Mouse (Mus musculus): ENCODE data around the gene Gmpr2. TPM values are rescaled to one million over a fixed set of nuclear protein-coding genes. Genes with fewer than 3 reads are reported as not detected.

The Gmpr2 gene
- total and polyA plus RNA-seq, 3 experiments: 24.7 to 40.5 (median 30.8) TPM

DNA sequence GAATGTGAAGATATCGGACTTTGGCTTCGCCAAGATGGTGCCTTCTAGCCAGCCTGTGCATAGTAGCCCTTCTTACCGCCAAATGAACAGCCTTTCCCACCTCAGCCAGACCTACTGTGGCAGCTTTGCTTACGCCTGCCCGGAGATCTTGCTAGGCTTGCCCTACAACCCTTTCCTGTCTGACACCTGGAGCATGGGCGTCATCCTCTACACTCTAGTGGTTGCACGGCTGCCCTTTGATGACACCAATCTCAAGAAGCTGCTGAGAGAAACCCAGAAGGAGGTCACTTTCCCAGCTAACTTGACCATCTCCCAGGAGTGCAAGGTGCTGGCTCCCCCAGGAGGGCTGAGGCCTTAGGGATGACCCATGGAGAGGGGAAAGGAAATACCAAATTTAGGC, 20.2 kb upstream of the Gmpr2 start:
- TF ChIP-seq TAL1 (conservative IDR thresholded peaks at IDR 0.05; ENCODE audit: low read depth, low read length): no peak
- TF ChIP-seq GATA2 (IDR thresholded peaks at IDR 0.05; ENCODE audit: borderline replicate concordance, low read depth, low read length): no peak
- no peak for TF ChIP-seq CTCF (IDR thresholded peaks at IDR 0.05; ENCODE audit: low read depth, low read length)
- no peak for TF ChIP-seq GATA1 (IDR thresholded peaks at IDR 0.05; ENCODE audit: borderline replicate concordance, low read length)
- TF ChIP-seq POLR2AphosphoS5 (IDR thresholded peaks at IDR 0.05; ENCODE audit: insufficient replicate concordance, low read depth, low read length): no peak
- Histone ChIP-seq H3K27me3 (ENCODE audit: insufficient read depth, low read length) (no peaks in the 10 kb centered on the region), H3K4me3 (ENCODE audit: low read depth, low read length) (no peak overlapping the region), H3K9me3 (replicated peaks) (no peaks in the 10 kb centered on the region), H3K4me1 (ENCODE audit: insufficient read depth, low read depth, low read length) (peaks cover 9% of the 10 kb centered on the region), H3K36me3 (replicated peaks) (peaks cover 30% of the 10 kb centered on the region)
- DNase-seq (ENCODE audit: low spot score) (no peak), ATAC-seq (ENCODE audit: extremely low read depth, insufficient number of reproducible peaks, low FRiP score, poor library complexity, severe bottlenecking) (no peak)

DNA sequence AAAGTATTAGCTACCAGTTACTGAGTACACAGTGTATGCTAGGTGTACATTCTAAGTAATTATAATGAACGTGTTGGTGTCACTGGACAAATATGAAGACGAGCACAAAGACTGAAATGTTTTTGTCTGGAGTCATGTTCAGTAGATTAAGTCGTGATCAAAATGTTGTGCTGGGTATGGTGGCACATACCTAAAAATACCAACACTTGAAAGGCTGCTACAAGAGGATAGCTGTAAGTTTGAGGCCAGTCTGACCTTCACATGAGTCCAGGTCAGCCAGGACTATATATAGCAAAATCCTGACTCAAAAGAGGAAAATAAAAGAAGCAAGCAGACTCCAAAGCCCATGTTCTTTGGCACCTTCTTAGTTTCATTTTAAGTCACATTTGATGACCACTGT, 14.8 kb upstream of the Gmpr2 start:
- Histone ChIP-seq H3K4me3 (ENCODE audit: low read depth, low read length) (no peak overlapping the region), H3K4me1 (ENCODE audit: insufficient read depth, low read depth, low read length) (peaks cover 22% of the 10 kb centered on the region), H3K36me3 (replicated peaks) (peaks cover 36% of the 10 kb centered on the region), H3K9me3 (replicated peaks) (no peaks in the 10 kb centered on the region), H3K27me3 (ENCODE audit: insufficient read depth, low read length) (no peaks in the 10 kb centered on the region)
- DNase-seq (ENCODE audit: low spot score): no peak
- TF ChIP-seq GATA1 (IDR thresholded peaks at IDR 0.05; ENCODE audit: borderline replicate concordance, low read length): no peak
- TF ChIP-seq GATA2 (IDR thresholded peaks at IDR 0.05; ENCODE audit: borderline replicate concordance, low read depth, low read length): no peak
- no peak for TF ChIP-seq CTCF (IDR thresholded peaks at IDR 0.05; ENCODE audit: low read depth, low read length)
- TF ChIP-seq POLR2AphosphoS5 (IDR thresholded peaks at IDR 0.05; ENCODE audit: insufficient replicate concordance, low read depth, low read length): no peak
- TF ChIP-seq TAL1 (conservative IDR thresholded peaks at IDR 0.05; ENCODE audit: low read depth, low read length): no peak
- no peak for ATAC-seq (ENCODE audit: extremely low read depth, insufficient number of reproducible peaks, low FRiP score, poor library complexity, severe bottlenecking)

DNA sequence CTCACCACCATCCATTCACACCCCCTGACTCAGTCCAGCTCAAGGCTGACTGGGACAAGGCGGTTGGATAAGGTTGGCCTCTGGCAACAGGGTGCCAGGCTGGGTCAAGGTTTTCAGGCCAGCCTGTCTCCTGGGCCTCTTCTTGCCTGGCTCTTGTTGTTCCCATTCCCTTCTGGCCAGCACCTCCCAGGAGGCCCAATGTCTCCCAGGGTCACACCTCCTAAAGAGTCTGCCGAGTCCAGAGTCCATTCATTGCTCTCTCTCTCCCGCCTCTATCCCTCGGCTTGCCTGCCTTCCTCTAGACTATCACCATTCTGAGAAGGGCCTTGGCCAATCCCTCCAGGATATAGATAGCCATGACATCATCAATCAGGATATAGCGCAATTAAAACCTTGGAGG, 13.7 kb upstream of the Gmpr2 start:
- Histone ChIP-seq H3K4me3 (ENCODE audit: low read depth, low read length) (no peak overlapping the region), H3K27me3 (ENCODE audit: insufficient read depth, low read length) (no peaks in the 10 kb centered on the region), H3K36me3 (replicated peaks) (peaks cover 46% of the 10 kb centered on the region), H3K9me3 (replicated peaks) (no peaks in the 10 kb centered on the region), H3K4me1 (ENCODE audit: insufficient read depth, low read depth, low read length) (peaks cover 22% of the 10 kb centered on the region)
- no peak for ATAC-seq (ENCODE audit: extremely low read depth, insufficient number of reproducible peaks, low FRiP score, poor library complexity, severe bottlenecking)
- DNase-seq (ENCODE audit: low spot score): no peak
- TF ChIP-seq GATA1 (IDR thresholded peaks at IDR 0.05; ENCODE audit: borderline replicate concordance, low read length) (no peak), CTCF (IDR thresholded peaks at IDR 0.05; ENCODE audit: low read depth, low read length) (no peak), GATA2 (IDR thresholded peaks at IDR 0.05; ENCODE audit: borderline replicate concordance, low read depth, low read length) (no peak), POLR2AphosphoS5 (IDR thresholded peaks at IDR 0.05; ENCODE audit: insufficient replicate concordance, low read depth, low read length) (no peak), TAL1 (conservative IDR thresholded peaks at IDR 0.05; ENCODE audit: low read depth, low read length) (no peak)

DNA sequence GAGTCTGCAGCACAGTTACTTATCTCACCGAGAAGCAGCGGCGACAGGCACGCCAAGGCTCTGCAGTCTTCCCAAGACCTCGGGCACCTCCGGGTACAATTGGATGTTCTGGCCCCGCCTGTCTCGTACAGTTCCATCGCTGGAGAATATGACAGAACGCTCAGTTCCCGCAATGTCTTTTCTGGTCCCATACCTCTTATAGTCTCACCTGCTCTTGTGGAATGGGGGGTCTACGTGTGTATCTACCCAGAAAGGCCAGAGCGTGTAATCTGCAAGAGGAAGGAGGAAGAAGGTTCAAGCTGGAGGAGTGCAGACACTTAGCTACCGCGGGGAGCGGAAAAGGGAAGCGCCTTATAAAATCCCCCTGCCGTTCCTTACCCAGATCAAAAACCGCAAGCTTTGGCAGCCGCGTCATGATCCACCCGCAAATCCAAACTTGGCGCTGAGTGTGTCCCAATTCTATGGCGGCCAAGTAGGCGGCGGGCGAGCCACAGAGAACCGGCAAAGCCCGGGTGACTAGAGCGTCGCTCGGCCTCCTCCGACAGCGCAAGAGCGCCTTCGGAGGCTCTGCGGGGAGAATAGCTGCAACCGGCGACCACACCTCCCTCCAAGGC, 11.7 kb upstream of the Gmpr2 start, which contains the start of gene Mdp1:
Gene Mdp1 (minus strand): TSS at position 549 of the 614 bp plus-strand sequence.
- peak within 1 kb of the TSS; percentile 72 for H3K4me3 ChIP-seq (ENCODE audit: low read depth, low read length)
- TF ChIP-seq TAL1 (conservative IDR thresholded peaks at IDR 0.05; ENCODE audit: low read depth, low read length) (no peak), POLR2AphosphoS5 (IDR thresholded peaks at IDR 0.05; ENCODE audit: insufficient replicate concordance, low read depth, low read length) (no peak), GATA1 (IDR thresholded peaks at IDR 0.05; ENCODE audit: borderline replicate concordance, low read length) (no peak), CTCF (IDR thresholded peaks at IDR 0.05; ENCODE audit: low read depth, low read length) (no peak), GATA2 (IDR thresholded peaks at IDR 0.05; ENCODE audit: borderline replicate concordance, low read depth, low read length) (no peak)
- peak; percentile 81 for ATAC-seq (ENCODE audit: extremely low read depth, insufficient number of reproducible peaks, low FRiP score, poor library complexity, severe bottlenecking)
- H3K27me3 ChIP-seq (ENCODE audit: insufficient read depth, low read length): no peaks in the 10 kb centered on the region
- no peaks in the 10 kb centered on the region for H3K9me3 ChIP-seq (replicated peaks)
- peaks cover 65% of the 10 kb centered on the region for H3K36me3 ChIP-seq (replicated peaks)
- peak; percentile 70 for DNase-seq (ENCODE audit: low spot score)
- peaks cover 22% of the 10 kb centered on the region for H3K4me1 ChIP-seq (ENCODE audit: insufficient read depth, low read depth, low read length)

DNA sequence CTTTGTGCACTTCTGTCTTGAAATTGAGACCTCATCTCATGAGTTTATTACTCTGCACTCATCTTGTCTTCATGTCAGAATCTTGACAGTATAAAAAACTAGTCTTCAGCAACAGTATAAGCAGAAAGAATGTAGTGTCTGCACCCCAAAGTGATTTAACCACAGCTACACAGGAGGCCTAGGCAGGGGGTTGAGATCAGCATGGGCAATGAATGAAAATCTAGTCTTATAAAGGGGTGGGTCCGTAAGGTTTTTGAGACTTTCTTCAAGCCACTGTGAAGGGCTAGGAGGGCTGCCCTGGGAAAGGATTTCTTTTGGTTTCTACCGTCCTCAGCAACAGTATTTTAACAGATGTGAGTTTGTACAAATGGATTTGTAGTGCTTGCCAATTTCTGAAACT, 11.1 kb upstream of the Gmpr2 start:
- H3K36me3 ChIP-seq (replicated peaks): peaks cover 70% of the 10 kb centered on the region
- peak overlapping the region; percentile 72 for H3K4me3 ChIP-seq (ENCODE audit: low read depth, low read length)
- TF ChIP-seq GATA2 (IDR thresholded peaks at IDR 0.05; ENCODE audit: borderline replicate concordance, low read depth, low read length) (no peak), POLR2AphosphoS5 (IDR thresholded peaks at IDR 0.05; ENCODE audit: insufficient replicate concordance, low read depth, low read length) (no peak), TAL1 (conservative IDR thresholded peaks at IDR 0.05; ENCODE audit: low read depth, low read length) (no peak)
- H3K4me1 ChIP-seq (ENCODE audit: insufficient read depth, low read depth, low read length): peaks cover 22% of the 10 kb centered on the region
- ATAC-seq (ENCODE audit: extremely low read depth, insufficient number of reproducible peaks, low FRiP score, poor library complexity, severe bottlenecking) (no peak), DNase-seq (ENCODE audit: low spot score) (no peak)
- H3K27me3 ChIP-seq (ENCODE audit: insufficient read depth, low read length): no peaks in the 10 kb centered on the region
- H3K9me3 ChIP-seq (replicated peaks): no peaks in the 10 kb centered on the region

DNA sequence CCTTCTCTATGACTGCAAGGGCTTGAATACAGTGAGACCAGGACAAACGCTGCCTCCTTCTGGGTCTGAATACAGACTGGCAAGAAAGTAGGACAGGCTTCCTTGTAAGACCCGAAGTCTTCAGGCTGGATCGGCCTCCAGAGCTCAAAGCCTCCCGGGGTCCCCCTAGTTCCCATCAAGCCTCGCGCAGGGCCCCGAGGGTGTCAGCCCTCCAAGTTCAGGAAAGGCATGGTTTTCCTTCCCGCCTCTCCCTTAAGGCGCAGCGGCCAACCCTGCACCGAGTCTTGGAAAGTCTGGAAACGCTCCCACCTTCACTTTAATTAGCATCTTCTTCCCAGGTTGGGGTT, 282 bp upstream of the Gmpr2 start:
- peak overlapping the region; percentile 76 for H3K4me3 ChIP-seq (ENCODE audit: low read depth, low read length)
- H3K27me3 ChIP-seq (ENCODE audit: insufficient read depth, low read length): no peaks in the 10 kb centered on the region
- DNase-seq (ENCODE audit: low spot score) (peak; percentile 31), ATAC-seq (ENCODE audit: extremely low read depth, insufficient number of reproducible peaks, low FRiP score, poor library complexity, severe bottlenecking) (no peak)
- peaks cover 54% of the 10 kb centered on the region for H3K36me3 ChIP-seq (replicated peaks)
- H3K9me3 ChIP-seq (replicated peaks): no peaks in the 10 kb centered on the region
- TF ChIP-seq POLR2AphosphoS5 (IDR thresholded peaks at IDR 0.05; ENCODE audit: insufficient replicate concordance, low read depth, low read length) (no peak), GATA2 (IDR thresholded peaks at IDR 0.05; ENCODE audit: borderline replicate concordance, low read depth, low read length) (no peak), CTCF (IDR thresholded peaks at IDR 0.05; ENCODE audit: low read depth, low read length) (no peak), GATA1 (IDR thresholded peaks at IDR 0.05; ENCODE audit: borderline replicate concordance, low read length) (no peak), TAL1 (conservative IDR thresholded peaks at IDR 0.05; ENCODE audit: low read depth, low read length) (no peak)
- H3K4me1 ChIP-seq (ENCODE audit: insufficient read depth, low read depth, low read length): peaks cover 45% of the 10 kb centered on the region

Measured in G1E (cell line).